Mouse (Mus musculus) yolk sac, embryonic 10.5 days (tissue): ENCODE data around the gene Ahnak2.
"Not testable (repeated sequence)": the region's sequence is repeated elsewhere in the genome, so short reads cannot be mapped to it uniquely, and the experiment has no call there.

Source experiments
- DNase-seq: peaks from one replicate; pipeline ENCODE4 v3.0.0-alpha.2; 2017; ENCODE audit warnings: low spot score

Ahnak2 gene

DNA sequence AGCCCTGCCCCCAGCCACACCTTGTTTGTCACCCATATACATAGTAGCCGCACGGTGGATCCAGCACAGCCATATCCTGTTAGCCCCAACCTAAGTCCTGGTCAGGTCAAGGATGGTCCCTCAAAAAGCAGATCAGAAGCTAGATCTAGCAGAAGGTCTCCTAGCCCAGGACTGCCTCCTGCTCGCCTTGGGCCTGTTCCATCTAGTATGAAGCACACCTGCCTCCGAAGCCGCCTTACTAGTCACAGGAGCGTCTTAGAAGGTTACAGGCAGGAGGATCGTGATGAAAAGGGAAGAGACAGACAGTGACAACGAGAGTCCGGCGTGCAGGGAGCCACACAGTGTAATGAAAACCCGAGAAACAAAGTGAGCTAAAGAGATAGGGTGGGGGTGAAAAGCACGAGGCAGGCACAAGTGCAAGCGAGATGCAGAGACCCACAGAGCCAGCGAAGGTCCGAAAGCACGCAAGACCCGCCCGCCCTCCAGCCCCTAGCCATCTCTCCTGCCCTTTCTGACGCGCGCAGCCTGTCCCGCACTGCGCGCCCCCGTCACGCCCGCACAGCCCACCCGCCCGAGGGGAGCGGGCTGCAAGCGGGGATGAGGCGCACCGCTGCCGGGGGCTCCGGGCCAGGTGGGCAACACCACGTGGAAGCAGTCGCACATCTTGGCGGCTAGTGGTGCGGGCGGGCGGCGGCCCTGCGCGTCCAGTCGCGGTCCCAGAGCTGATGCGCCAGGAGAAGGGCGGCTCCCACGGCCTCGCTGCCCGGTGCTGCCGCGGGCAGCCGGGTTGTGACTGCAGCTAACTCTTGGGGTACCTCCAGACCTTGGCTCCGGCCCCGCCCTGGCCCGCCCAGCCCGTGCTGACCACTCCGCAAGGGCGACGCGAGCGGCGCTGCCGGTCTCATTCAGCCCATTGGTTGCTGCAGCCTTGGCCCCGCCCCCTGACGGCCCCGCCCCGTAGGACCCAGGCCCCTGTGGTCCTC is at the start of gene Ahnak2:
Gene Ahnak2 (minus strand): TSS at position 794 of the 983 bp plus-strand sequence.
- DNase-seq: peak; percentile 71

- no peak for DNase-seq
These were observed 48.7 kb upstream of the Ahnak2 start for GRCm38 (mm10) chr12:112851116-112851515.

- no peak for DNase-seq
These were observed 47.9 kb upstream of the Ahnak2 start for GRCm38 (mm10) chr12:112850344-112850743.

- DNase-seq: no peak
These were observed 47.0 kb upstream of the Ahnak2 start for GRCm38 (mm10) chr12:112849235-112850022.

DNA sequence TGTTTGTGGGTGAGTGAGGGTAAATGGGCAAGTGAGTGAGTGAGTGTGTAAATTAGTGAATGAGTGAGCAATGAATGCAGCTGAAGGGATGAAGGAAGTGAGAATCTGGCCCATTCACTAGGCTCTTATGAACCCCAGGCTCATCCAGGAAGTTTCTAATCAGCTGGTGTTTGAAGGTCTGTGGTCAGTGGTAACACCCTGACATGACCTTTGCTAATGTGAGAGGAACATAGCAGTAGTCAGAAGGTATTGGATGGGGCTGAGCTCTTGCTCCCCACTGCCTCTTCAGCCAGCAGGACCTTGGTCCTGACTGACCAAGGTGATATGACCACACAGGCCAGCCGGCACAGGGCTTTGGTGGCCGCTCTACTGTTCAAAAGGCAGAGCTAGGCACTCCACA is 45.4 kb upstream of the Ahnak2 start:
- DNase-seq: no peak

DNA sequence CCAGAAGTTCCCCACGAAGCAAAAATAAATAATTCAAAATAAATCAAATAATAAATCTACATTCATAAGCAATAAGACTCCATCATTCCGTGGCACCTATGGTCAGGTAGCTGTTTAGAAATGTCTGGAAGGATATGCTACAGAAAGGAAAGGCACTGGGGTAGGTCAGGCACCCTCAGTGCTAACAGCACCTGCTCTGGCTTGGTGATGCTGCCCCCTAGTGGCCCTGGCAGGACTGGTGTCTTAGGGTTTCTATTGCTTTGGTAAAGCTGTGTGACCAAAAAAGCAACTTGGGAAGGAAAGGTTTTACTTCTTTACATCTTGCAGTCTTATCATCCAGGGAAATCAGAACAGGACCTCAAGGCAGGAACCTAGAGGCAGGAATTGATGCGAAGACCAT is 41.3 kb upstream of the Ahnak2 start:
- peak; percentile 67 for DNase-seq

- DNase-seq: not testable (repeated sequence)
These were observed 39.7 kb upstream of the Ahnak2 start for GRCm38 (mm10) chr12:112842128-112842527.

DNA sequence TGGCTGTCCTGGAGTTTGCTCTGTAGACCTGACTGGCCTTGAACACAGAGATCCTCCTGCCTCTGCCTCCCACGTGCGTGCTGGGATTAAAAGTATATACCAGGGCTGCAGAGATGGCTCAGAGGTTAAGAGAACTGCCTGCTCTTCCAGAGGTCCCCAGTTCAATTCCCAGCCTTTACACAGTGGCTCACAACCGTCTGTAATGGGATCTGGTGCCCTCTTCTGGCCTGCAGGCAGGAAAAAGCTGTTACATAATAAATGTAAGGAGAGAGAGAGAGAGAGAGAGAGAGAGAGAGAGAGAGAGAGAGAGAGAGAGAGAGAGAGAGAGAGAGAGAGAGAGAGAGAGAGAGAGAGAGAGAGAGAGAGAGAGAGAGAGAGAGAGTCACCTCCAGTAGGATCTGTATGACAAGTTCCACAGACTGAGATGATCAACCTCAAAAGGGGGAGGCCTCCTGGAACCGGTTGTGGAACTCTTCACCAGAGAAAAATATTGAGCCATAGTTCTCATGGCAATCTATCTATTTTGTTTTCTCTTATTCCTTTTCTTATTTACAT is 39.0 kb upstream of the Ahnak2 start:
- DNase-seq: not testable (repeated sequence)

- no peak for DNase-seq
These were observed 38.0 kb upstream of the Ahnak2 start for GRCm38 (mm10) chr12:112840209-112841086.

DNA sequence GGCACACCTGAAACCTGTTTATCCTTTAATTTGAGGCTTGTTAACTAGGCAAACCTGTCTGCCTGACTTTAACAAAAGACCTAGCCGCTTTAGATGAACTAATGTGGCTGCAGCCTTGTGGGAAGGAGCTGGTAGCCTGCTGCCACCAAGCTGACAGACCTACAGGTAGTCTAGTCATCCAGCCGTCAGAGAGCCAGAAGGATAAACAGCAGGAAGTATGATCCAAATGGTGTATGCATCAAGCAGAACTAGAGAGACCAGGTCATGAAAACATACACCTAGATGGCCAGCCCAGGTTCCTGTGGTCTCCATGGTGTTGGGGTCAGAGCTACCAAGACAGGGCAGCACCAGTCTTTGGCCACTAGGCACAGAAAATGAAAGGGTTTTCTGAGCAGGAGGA is 32.6 kb upstream of the Ahnak2 start:
- DNase-seq: no peak

- DNase-seq: no peak
These were observed 31.1 kb upstream of the Ahnak2 start for GRCm38 (mm10) chr12:112833527-112833926.

DNA sequence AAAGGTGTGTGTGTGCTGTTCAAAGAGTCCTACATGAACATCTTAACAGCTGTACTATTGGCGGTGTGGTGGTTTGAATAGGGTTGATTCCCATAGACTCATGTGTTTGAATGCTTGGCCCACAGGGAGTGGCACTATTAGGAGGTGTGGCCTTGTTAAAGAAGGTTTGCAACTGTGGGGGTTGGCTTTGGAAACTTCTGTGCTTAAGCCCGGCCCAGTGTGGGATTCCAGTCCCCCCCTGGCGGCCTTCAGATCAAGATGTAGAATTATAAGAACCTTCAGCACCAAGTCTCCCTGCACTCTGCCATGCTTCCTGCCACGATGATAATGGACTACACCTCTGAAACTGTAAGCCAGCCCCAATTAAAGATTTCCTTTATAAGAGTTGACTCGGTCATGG is 30.0 kb upstream of the Ahnak2 start:
- DNase-seq: no peak

GRCm38 (mm10) chr12:112830570-112830969 is 28.1 kb upstream of the Ahnak2 start:
- DNase-seq: no peak

DNA sequence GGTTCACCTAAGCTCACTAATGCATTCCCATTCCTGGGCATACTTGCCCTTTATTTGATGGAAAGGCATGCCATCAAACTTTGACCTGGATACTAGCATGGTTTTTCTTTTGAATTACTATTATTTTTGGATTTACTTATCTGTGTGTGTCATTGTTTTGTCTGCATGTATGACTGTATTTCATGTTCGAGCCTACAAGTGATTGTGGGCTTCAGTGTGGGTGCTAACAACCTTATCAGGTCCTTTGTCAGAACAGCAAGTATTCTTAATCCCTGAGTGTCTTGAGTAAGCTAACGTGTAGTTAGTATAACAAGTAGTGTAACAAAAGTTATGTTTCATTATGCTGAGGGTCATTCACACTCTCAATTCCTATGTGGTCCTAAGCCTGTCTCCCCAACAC is 27.7 kb upstream of the Ahnak2 start:
- DNase-seq: no peak

DNA sequence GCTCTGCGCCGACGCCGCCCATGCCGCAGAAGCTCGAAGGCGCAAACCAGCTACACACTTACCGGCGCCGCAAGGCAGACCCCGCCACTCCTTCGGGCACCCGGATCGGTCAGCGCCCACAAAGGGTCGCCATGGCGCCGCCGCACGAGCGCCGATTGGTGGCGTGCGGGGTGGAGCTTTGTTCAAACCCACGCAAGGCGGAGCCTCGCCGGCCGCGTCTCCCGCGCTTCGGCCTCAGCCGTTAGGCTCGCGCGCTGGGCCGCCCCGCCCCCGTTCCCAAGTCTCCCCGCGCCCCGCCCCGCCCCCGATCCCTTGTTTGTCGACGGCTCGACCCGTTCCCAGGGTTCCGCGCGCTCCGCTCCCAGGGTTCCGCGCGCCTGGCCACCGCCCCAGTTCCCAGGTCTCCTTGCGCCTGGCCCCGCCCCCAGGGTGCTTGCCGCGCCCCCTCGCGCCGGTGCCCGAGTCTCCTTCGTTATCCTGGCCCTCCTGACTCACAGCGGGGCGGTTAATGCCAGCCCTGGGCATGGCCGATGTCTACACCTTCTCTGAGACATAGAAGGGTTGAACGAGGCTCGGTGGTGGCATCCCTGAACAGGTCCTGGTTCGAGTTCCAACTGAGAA is 26.9 kb upstream of the Ahnak2 start, which contains the start of gene Cdca4:
Gene Cdca4 (minus strand): TSS at position 180 of the 621 bp plus-strand sequence.
- peak; percentile 99 for DNase-seq

- DNase-seq: no peak
These were observed 26.2 kb upstream of the Ahnak2 start for GRCm38 (mm10) chr12:112828501-112829243.

DNA sequence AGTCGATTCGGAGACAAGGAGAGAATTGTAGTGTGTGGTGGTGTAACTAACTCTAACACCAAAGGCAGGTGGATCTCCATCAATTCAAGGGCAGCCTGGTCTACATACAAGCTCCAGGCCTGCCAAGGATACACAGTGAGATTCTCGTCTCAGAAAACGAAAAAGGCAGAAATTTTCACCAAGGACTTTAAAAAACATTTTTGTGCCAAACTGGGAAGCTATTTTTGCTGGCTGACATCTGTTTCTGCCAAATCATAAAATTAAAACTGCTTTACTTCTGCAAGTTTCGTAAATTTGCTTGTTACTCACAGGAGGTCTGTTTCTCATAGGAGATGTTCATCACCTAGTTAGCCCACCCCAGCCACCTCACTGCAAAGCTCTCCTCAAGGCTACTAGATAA is 23.4 kb upstream of the Ahnak2 start:
- no peak for DNase-seq

DNA sequence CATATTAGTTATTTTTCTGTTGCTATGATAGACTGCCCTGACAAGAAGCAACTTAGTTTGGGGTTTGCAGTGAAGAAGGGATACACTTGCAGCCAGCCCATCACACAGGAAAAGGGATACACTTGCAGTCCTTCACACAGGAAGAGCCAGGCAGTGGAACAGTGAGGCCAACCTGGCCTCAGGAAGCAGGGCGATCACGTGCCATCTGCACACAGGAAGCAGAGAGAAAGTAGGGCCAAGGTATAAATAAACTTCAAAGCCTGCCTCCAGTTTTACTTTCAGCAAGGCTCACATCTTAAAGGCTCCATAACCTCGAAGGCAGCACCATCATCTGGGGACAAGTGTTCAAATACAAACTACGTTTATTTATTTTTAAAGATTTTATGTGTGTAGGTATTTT is 20.8 kb upstream of the Ahnak2 start:
- DNase-seq: no peak

- no peak for DNase-seq
These were observed 20.2 kb upstream of the Ahnak2 start for GRCm38 (mm10) chr12:112822676-112823075.

- DNase-seq: no peak
These were observed 19.5 kb upstream of the Ahnak2 start for GRCm38 (mm10) chr12:112821974-112822373.
